Mouse (Mus musculus): ENCODE data around the gene Ccdc86.

Ccdc86 gene

DNA sequence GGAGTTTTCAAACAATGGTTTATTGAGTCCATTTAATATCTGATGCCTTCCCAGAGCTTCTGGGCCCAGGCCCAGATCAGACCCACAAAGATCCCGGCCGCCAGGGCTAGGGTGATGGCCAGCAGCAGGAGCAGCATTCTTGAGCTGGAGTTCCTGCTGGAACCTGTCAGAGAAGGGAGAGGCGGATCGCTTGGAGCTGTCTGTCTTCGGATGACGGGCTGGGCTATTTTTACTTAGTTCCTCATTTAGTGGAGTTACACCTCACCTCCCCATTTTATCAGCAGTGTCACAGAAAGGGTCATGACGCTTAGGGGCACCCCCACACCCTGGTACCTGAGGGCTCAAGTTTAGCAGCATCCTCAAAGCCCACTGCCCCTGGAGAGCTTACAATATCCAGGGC is 34.8 kb downstream of the Ccdc86 start:
- intact Hi-C loops (cut with DNase I): no loop called here

DNA sequence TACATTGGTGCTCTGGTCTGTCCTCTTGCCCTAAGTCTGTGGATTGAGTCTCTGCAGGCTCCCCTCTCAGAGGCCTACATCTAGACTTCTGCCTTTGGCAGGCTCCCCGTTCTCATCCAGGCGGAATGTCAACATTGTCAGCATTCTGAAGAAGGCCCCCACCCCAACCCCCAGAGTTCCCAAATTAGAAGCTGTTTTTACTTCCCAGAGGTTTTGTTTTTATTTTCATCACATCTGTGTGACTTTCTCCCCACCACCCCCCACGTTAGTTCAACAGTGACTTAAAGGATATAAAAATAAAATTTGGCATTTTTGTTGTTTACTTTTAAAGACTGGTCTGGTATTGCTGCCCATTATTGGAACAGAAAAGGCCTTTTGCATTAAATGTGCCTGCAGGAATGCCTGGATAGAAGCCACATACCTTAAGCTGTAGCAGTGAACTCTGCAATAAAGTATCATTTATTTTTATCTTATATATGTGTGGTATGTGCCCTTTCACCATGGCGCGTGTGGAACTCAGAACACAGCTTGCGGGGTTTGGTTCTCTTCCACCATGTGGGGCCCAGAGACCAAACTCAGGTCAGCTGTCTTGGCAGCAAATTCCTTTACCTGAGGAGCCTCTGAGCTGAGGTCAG is 39.9 kb downstream of the Ccdc86 start:
- intact Hi-C loops (cut with DNase I): no loop called here

- intact Hi-C loops (cut with DNase I): no loop called here
These were observed 41.2 kb downstream of the Ccdc86 start for GRCm38 (mm10) chr19:10907891-10908290.

GRCm38 (mm10) chr19:10905728-10906000 is 43.4 kb downstream of the Ccdc86 start:
- intact Hi-C loops (cut with DNase I): no loop called here

DNA sequence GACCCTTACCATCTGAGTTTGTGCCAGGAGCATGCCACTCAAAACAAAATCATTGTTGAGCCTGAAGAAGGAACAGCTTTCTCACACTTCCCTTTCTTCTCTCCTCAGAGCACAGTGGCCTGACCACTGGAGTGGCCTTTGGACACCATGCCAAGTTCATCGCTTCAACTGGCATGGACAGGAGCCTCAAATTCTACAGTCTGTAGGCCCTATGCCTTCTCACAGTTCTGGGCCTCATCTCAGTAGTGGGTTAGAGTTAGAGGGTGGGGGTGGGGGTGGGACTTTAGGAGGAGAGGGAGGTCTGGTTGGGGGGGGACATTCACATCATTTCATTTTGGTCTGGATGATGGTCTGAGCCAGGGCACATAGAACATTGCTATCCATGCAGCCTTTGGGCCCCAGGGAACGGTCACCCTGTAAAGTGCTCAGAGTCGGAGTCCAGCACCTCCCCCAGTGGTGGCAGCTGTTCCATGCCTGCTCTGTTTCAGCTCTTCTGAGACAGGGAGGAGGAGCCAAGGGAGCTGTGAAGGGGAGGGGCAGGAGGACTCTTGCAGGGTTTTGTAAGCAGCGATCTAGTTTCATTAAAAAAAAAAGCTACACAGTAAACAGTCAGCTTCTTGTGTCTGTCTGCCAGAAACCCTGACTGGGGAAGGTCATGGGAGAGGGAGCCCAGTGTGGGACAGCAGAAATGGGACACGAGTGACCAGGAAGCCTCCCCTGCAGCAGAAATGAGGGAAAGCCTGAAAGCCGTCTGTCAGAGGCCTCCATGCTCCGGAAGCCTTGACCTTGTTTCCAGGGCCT is 43.9 kb downstream of the Ccdc86 start:
- intact Hi-C loops (cut with DNase I): no loop called here

DNA sequence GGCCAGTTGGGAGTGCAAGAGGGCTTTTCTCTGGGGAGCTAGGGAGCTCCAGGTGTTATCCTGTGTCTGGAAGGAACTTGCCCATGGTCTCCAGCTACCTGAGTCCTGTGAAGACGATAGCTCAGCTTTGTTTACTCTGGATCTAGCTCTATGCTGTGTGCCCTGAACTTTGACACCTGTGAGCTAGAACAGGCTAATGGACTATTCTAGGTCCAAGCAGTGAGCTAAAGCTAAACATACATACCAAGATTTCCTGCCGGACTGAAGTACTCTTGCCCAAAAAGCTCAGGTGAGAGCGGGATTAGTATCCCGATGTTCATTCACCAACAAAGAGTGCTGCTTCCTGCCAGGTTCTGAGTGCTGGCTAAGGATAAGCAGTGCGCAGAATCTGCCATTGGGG is 44.6 kb downstream of the Ccdc86 start:
- intact Hi-C loops (cut with DNase I): no loop called here

GRCm38 (mm10) chr19:10901046-10901445 is 48.0 kb downstream of the Ccdc86 start:
- intact Hi-C loops (cut with DNase I): no loop called here

DNA sequence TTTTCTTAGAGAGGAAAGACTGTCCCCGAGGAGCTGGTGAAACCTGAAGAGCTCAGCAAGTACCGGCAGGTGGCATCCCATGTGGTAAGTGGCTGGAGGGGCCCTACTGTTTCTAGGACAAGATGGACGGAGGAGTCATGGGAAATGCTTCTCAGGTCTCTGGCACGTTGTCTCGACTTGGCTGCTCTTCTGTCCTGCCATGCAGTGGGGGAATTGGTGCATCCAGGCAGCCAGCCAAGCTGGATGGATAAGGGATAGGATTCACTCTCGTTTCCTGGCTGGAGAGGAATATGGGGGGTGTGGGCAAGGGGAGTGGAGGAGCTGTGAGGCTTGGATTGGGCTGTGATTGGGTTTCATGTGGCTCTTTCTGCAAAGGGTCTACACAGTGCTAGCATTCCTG is 48.8 kb downstream of the Ccdc86 start:
- intact Hi-C loops (cut with DNase I): no loop called here

- intact Hi-C loops (cut with DNase I): no loop called here
These were observed 51.6 kb downstream of the Ccdc86 start for GRCm38 (mm10) chr19:10897491-10897890.

- intact Hi-C loops (cut with DNase I): no loop called here
These were observed 52.2 kb downstream of the Ccdc86 start for GRCm38 (mm10) chr19:10896849-10897248.

DNA sequence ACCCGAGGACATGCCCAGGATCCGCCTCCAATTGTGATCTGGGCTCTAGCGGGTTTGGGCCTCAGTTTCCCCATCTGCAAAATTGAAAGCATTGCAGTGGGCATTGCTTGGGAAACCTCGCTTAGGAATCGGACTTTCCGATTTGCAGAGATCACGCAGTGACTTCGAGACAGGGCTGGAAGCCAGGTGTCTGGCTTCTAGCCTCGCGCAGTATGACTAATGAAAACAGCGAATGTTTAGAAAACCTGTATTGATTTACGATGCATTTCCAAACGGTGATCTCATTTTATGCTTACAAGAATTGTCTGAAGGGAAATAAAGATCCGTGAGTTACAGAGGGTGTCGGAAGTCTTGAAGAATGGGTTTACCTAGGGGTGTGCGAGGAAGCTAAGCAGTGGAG is 53.4 kb downstream of the Ccdc86 start:
- intact Hi-C loops (cut with DNase I): no loop called here

DNA sequence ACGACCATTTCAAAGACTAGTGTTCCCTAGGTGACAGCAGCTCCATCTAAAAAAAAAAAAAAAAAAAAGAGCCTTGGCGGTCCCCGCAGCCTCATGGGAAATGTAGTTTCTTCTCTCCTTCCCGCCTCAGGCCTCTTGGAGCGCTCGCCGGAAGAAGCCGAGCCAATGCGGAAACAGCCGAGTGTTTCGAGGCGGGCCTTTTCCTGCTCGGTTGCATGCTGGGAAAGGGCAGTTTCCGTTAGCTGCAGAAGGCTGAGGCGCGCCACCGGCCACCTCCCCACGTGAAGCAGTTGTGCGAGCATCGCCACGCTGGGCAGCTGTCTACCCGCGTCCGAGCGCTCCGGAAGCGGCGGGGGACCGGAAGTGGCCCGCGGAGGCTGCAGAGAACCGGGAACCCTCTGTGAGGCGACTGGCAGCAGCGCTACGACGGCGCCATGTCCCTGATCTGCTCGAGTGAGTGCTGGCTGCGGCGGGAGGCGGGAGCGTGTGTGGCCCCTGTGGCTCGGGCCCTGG is 54.0 kb downstream of the Ccdc86 start, which contains the start of gene Prpf19:
TSS of gene Prpf19 (plus strand) at position 216 of the 513 bp plus-strand sequence.
- intact Hi-C loops (cut with DNase I): no loop called here

GRCm38 (mm10) chr19:10892201-10892600 is 56.9 kb downstream of the Ccdc86 start:
- intact Hi-C loops (cut with DNase I): no loop called here
